Mouse (Mus musculus) bone marrow macrophage, adult 2 months (primary cell): ENCODE measurements around the gene Tbc1d17.

Experiments
- CTCF ChIP-seq: IDR thresholded peaks from 2 replicates; pipeline ENCODE4 v1.5.1; 2012; ENCODE audit warnings: low read depth, mild to moderate bottlenecking, low read length, moderate library complexity
- POLR2A ChIP-seq: IDR thresholded peaks from 2 replicates; pipeline ENCODE4 v1.6.1; 2012; ENCODE audit warnings: mild to moderate bottlenecking, low read depth, low read length, borderline replicate concordance

DNA sequence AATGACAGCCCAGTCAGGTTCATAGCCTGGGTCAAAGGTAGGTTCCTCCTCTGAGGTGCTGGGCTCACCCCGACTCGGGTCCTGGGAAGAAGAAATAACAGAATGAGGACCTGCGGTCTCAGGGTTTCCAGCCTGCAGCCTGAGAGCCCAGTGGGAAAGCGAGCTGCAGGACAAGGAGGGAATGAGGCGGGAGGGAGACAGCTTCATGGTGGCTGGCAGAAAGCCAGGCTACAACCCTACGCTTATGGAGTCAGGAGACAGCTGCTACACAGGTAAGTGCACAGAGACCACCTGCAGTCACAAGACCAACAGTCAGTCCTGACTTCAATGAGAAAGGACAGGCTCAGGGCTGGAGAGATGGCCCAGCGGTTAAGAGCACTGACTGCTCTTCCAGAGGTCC is 2.1 kb downstream of the Tbc1d17 start:
- TF ChIP-seq CTCF (no peak), POLR2A (no peak)
